Mouse (Mus musculus) embryo, embryonic 10.5 days (tissue): ENCODE data around the gene Gstcd.

Source experiments
- DNase-seq: peaks from one replicate; pipeline ENCODE4 v3.0.0-alpha.2; 2015; ENCODE audit warnings: low spot score

Gene Gstcd

GRCm38 (mm10) chr3:132940181-132940990, 151.4 kb downstream of the Gstcd start:
- no peak for DNase-seq

- DNase-seq, result no peak
These were observed 152.8 kb downstream of the Gstcd start for GRCm38 (mm10) chr3:132939006-132939405.

GRCm38 (mm10) chr3:132934649-132935048, 157.2 kb downstream of the Gstcd start:
- no peak for DNase-seq
